Mouse (Mus musculus) left cerebral cortex, postnatal 10 days (tissue): ENCODE measurements around the gene Mosmo. TPM values are rescaled to one million over a fixed set of nuclear protein-coding genes. Genes with fewer than 3 reads are reported as not detected.
A peak's percentile ranks its signal among the peaks of the same experiment; 100 is the strongest.
"Not testable (repeated sequence)": the region's sequence is repeated elsewhere in the genome, so short reads cannot be mapped to it uniquely, and the experiment has no call there.

Source experiments
- DNase-seq, 2 experiments: peaks; one replicate each; pipeline ENCODE4 v3.0.0; 2021 to 2022; ENCODE audit warnings: low spot score in 2 of 2, mixed read lengths in 1 of 2; ENCODE audit errors: extremely low spot score in 1 of 2
- intact Hi-C: fragments of 180-260 bp; cut with DNase I; formaldehyde crosslinking; loops from one replicate; pipeline ENCODE4 v1.15.1; 2025
- total RNA-seq, 2 experiments: library from RNA; stranded (reverse); gene quantifications; 2 replicates each; pipeline ENCODE4 v1.2.3; 2021

Mosmo gene
- total RNA-seq, 2 experiments from 2014 or later, result 56.3 to 66.2 TPM

DNA sequence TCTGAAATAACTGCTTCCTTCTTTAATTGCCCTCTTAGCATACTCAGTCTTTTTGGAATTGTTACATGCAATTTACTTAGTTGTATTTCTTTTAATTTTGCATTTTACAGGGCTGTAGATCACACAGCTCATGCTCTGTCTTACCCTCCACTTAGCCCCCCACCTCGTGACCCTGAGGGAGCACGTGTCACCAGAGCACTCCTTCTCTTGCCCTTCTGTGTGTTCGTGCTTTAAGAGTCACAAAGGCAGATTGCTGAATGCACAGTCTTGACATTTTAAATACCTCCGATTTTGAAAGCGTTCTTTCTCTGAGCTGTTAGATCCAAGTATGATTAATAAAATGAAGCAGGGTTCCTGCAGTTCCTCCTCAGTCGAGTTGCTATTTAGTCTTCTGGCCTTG, 17.8 kb downstream of the Mosmo start:
- DNase-seq, result no peak
- intact Hi-C loops, result no loop called here

DNA sequence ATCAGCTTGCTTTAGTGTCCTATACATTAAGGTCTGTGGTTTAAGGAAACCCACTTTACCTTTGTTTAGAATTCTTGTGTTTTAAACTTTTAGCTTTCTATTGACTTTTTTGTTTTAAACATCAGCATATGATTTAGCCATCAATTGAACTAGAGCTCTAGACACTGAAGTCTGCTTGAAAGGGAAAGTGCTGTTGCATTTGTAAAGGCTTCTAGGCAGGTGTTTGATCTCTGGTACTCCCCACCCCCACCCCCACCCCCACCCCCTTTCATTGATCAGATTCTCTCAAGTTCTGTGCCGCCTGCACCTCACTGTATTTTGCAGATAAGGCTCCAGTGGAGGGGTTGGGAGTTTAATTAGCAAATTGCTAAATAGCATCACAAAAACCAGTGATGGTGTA, 18.2 kb downstream of the Mosmo start:
- intact Hi-C loops, result no loop called here
- DNase-seq, result no peak

DNA sequence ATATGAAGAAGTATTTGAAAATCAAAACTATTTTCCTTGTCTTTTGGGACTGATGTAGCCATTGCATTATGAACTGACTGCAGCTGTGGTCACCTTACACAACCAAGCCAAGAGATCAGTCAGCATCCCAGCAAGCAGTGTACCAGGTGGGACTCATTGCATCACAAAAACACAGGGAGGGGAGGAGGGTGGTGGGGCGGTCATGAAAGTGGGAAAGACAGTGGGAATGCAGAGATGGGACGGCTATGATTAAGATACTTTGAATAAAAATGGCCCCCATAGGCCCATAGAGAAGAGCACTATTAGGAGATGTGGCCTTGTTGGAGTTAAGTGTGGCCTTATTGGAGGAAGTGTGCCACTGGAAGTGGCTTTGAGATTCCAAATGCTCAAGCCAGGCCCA, 18.9 kb downstream of the Mosmo start:
- no peak for DNase-seq
- intact Hi-C loops, result no loop called here

DNA sequence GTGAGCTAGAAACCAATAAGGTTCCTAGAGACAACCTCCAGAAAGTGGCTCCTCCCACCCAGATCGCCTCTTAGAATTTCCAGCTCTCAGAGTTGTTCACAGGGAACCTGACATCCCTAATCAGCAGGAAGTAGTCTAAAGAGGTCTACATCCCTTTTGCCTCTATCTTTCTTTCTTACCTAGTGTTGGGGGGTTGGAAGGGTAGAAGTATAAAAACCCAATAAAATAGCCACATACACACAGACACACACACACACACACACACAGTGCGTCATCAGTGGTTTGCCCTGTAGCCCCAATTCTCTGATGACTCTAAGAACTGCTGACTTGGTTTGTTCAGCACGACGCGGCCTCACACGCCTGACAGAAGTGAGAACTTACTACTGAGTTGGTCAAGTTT, 22.2 kb downstream of the Mosmo start:
- intact Hi-C loops, result no loop called here
- DNase-seq, result no peak

DNA sequence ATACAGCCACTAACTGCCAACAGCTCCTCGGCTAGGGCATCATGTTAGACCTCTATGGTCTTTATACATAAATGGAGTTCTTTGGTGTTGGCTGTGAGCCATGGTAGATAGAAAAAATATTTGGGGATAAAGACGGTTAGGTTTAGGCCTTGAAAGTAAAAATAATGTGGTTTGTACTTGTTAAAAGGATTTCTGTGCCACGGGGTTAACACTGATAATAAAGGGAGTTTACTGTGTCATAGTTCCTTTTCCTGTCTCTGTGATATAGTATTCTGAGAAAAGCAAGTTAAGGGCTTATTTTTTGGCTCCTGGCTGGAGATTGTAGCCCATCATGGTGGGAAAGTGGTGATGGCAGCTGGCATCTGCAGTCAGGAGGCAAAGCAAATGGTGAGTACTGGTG, 26.5 kb downstream of the Mosmo start:
- no peak for DNase-seq
- intact Hi-C loops, result no loop called here

DNA sequence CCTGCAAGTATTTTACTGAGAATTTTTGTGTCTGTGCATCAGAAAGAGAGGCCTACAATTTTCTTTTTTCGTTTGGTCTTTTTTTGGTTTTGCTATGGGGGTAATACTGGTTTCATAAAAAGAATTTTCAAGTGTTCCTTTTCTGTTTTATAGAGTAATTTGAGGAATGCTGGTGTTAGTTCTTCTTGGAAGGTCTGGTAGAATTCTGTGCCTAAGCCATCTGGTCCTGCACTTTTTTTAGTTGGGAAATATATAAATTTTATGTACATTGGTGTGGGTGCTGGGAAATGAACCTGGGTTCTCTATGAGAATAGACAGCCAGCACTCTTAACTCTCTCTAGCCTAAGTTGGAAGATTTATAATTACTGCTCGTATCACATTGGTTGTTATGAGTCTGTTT, 34.7 kb downstream of the Mosmo start:
- DNase-seq, result no peak
- intact Hi-C loops, result no loop called here

DNA sequence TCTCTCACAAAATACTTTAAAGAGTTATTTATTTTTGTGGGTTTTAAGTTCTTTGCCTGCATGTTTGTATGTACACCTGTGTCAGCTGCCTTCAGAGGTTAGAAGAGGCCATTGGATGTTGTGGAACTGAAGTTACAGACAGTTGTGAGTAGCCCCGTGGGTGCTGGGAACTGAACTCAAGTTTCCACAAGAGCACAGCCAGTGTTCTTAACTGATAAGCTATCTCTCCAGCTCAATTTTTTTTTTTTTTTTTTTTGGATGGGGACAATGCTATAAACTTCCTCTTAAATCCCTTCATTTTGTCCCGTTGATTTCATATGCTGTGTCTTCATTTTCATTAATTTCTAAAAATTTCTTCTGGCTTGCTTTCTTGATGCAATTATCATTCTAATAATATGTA, 35.8 kb downstream of the Mosmo start:
- intact Hi-C loops, result no loop called here
- no peak for DNase-seq

DNA sequence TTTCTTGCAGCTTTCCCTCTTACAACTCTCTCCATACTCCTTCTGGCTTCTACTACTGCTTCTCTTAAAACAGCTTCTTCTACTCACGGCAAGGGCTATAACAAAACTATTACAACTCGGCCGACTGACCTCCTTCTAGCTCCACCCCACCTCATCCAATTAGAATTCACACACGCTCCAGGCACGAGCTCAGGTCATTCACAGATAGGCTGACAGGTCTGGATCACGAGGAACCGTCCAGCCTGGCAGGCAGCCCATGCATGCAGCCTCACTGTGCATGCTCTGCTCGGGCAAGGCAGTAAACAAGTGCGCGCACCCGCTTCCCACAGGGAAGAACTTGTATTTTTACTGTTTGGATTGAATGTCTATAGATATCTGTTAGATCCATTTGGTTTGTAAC, 36.5 kb downstream of the Mosmo start:
- intact Hi-C loops, DNase-seq: not testable (repeated sequence)

DNA sequence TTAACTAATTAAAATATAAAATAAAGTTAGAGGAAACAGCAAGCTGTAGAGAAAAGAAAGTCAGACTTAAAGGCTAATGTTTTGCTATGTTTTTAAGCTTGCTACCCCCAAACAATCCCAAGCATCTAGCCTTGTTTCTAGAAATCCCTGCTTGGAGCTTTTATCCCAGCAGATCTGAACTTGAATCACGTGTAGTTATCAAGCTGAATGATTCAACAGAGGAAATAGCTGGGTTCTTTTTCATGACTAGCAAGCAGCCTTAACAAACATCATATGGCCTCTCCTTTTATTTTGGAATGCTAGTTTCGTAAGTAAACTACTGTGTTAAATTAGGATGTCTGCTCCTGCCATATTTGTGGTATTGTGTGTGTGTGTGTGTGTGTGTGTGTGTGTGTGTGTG, 39.8 kb downstream of the Mosmo start:
- intact Hi-C loops, result no loop called here

DNA sequence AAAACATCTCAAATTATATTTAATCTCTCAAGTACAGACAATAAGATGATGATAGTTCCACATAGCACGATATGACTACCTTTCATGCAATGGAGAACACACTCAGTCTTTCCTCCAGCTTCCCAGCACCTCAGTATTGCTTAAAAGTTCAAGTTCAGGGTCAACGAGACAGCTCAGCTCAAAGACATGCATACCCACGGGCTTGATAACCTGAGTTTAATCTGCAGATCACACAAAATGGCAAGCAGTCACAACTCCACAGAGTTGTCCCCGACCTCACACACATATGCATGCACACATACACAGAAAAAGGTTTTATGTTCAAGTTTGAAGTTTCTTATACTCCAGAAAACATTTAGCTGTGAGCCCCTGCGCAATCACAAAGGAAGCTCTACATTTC, 43.6 kb downstream of the Mosmo start:
- no peak for DNase-seq
- intact Hi-C loops, result loop anchor here (5.0 kb wide), 1 partner anchor 44 kb away; the partner anchor contains the start of gene Mosmo

More for the DNA sequence above, 39.8 kb downstream of the Mosmo start:
- no peak for DNase-seq

DNA sequence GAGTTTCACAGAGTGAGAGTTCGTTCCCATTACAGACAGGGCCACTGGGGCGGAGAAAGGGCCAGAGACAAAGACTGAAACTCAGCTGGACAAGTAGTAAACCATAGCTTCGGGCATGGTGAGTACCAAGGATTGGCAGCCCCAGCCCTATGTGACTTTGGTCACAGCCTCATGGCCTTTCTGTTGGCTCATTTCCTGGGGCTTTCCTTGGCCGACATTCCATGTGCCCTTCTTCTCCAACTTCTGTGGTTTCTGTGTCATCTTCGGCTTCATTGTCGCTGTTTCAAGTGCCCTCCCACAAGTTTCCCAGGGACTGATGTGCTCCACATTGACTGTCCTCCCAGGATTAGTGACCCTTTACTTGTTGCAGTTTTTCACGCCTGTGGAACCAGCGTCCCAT, 44.0 kb downstream of the Mosmo start:
- intact Hi-C loops, result loop anchor here (5.0 kb wide), 1 partner anchor 44 kb away; the partner anchor contains the start of gene Mosmo
- no peak for DNase-seq

DNA sequence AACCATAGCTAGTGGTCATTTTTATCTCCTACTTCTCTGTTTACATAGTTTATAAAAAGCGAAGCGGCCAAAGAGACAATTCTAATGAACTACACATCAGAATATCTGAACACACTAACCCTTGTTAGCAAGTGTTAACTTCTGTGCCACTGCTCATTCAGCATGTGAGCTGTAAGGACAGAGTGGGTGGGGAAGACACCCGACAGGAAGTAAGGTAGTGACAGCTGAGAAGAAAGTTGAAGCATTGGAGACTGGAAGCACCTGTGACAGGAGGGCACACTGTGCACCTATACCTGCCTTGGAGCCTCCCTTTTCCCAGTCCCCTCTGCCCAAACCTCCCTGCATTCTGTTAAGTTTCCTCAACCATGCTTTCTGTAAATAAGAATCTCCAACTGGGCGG, 44.6 kb downstream of the Mosmo start:
- intact Hi-C loops, result loop anchor here (5.0 kb wide), 1 partner anchor 45 kb away; the partner anchor contains the start of gene Mosmo

DNA sequence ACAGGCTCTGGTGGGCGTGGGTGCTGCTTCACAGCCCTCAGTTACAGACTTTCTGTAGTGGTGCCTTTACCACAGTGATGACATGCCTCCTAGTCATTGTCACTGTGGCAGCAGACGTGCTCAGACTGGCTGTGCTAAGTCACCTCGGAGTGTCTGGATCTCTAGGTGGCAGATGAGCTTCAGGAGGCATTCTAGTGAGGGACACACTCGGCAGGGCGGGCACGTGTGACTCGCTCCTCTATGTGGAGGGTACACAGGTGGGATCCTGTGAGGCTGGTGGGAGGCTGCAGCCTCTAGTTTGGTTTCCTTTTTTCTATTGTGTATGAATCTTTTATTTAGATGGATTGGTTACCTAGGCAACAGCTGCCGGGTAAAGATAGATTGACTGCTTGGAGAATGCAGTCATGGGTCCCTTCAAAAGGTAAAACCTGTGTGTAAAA, 45.4 kb downstream of the Mosmo start:
- intact Hi-C loops, result loop anchor here (5.0 kb wide), 1 partner anchor 46 kb away; the partner anchor contains the start of gene Mosmo

More for the DNA sequence above, 44.6 kb downstream of the Mosmo start:
- DNase-seq, result no peak

DNA sequence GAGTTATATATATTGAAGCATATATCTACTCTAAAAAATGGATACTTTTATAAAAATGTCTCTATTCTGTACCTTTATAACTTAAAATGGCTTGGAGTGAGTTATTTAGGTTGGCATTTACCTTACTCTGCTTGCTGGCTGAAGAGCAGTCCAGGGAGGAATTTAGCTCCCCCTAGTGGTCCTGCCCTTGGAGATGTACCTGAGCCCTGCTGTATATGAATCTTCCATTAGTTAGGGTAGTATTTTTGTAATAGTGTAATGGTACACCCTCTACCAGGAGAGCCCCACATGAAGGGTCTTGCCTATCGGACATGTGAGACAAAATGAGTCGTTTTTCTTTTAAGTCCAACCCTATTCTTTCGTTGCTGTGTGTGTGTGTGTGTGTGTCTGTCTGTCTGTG, 50.2 kb downstream of the Mosmo start:
- no peak for DNase-seq
- intact Hi-C loops, result no loop called here

More for the DNA sequence above, 45.4 kb downstream of the Mosmo start:
- DNase-seq, result no peak

DNA sequence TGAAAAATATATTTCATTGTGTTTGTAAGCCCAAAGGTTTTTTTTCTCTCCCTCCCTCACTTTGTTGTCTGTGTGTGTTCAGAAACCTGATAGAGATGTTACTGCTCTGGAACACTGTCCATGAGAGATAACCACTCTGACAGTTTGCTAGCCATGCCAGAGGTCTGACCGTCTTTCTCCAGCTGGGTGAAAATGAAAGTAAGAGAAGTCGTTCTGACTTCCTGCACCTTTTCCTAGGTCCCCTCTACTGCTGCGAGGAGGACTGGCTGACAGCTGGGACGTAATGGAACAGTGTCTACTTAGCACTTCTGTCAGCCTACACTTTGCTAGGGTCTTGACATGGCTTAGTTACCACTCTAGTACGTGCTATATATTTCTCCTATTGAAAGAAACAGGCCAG, 52.2 kb downstream of the Mosmo start:
- no peak for DNase-seq
- intact Hi-C loops, result no loop called here

DNA sequence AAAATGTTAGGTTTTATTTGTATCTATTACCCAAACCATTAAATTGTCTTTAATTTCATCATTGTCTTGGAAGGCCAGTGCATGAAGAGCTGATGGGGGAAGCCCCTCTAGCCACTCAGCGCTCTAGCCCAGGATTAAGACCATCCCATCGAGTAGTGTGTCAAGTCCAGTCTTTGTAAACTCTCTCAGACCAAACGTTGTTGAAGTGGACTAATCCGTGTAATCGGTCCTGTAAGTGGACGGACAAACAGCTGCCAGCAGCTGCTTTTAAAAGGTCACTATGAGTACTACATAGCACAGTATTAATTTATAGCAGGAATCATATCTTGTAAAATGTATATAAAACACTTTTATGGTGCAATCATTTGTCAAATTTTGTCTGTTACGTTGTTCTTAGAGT, 55.5 kb downstream of the Mosmo start:
- intact Hi-C loops, result no loop called here
- no peak for DNase-seq

DNA sequence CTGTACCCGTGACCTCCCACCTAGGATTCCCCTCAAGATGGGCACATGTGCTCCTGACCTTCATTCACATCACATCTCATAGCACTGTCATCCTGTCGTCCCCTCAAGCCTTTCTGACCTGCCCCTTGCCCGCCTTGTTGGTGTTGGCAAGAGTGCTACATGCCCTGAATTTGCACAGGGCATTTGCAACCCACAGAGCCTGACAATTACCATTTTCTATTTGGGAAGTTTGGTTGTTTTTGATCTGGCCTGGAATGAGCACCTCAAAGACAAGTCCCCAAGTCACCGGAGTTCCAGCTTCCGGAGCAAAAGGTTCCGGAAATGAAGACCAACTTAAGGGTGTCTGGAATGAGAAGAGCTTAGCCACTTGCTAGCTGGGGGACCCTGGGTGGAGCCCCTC, 61.6 kb downstream of the Mosmo start, which contains the start of gene Vwa3a:
Gene Vwa3a, plus strand, starts transcription at position 301 of the 400 bp plus-strand sequence.
- DNase-seq, result no peak
- intact Hi-C loops, result no loop called here

DNA sequence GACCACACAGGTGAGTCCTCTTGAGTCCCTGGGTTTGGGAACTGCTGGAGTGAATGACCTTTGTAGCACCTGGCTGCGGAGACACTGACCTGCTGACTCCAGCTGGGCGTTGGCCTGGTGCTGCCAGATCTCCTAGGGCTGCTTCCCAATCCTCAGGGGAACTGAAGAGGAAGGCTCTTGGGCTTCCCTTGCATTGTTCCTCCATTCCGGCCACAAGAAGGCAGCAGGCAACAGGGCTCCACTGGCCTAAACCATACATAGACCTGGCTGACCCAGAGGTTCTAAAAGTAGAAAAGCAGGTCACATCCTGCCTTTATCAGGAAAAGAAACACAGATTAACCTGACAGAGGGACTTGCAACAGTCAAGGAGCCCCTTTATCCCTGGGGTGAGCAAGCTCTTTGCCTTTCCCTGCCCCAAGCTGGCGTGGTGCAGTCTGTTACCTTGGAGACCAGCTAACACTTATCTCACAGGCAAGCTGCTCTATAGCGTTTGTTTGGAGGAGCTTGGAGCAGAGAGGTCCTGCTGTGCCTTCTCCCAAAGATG, 62.2 kb downstream of the Mosmo start:
- intact Hi-C loops, result no loop called here
- DNase-seq, result peak in 1 of 2 experiments; percentile 51

DNA sequence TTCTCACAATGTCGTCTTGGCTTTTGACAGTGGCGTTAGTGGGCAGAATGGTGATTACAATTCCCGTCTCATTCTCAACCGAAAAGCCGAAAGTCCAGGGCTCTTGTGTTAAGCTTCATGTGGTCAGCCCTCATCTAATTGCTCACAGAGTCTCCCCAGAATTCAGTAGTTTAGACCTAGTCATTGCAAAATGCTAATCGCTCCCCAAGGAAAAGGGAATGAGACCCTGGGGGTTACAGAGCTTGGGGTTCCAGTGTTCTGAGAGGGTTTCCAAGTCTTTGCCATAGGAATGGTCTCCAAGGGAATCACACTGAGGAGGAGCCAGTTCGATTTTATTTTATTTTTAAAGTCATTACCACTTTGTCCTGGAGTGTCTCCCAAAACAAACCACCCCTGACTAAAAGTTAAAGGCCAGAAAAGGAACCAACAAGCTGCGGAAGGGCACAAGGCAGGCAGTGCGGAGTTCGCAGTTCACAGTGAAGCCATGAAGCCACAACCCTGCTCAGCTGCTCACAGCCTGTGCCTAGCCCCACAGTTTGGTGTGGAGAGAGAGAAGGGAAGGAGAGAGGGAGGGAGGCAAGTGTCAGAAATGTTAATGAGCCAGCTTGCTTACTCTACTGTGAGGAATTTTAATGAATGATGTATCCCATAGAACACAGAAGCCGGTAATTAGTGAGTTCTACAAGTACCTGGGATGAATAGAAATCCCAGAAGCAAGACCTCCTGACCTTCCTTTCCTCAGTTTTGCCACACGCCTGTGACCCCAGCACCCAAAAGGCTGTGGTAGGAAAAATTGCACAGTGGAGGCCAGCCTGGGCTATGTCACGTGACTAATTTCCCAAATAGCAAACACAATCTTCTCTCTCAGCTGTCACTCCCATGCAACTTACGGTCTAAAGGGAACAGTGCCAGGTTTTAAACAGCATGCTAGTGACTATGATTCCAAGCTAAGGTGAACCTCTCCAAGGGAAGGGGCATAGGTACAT, 66.2 kb downstream of the Mosmo start:
- intact Hi-C loops, result no loop called here
- DNase-seq, result no peak

DNA sequence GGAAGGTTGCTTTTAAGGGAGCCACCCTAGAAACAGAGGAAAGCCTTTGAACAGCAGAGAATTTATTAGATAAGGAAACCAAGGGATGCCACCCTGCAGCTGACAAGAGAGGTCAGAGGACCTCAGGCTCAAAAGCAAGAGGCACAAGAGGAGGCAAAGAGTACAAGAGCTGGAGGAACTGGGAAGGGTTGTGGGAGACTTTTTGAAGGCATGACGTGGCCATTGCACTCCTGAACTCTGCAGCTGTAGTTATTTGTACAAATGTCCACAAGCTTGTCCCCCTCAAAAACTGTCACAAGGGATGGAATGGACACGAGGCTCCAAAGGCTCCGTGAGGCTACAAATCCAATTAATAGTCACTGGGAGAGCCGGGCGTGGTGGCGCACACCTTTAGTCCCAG, 67.2 kb downstream of the Mosmo start:
- no peak for DNase-seq
- intact Hi-C loops, result no loop called here
